Mouse (Mus musculus): Measurements from ENCODE around the gene Cfap69.
A peak's percentile ranks its signal among the peaks of the same experiment; 100 is the strongest.
"Not testable (repeated sequence)": the region's sequence is repeated elsewhere in the genome, so short reads cannot be mapped to it uniquely, and the experiment has no call there.

The Cfap69 gene

DNA sequence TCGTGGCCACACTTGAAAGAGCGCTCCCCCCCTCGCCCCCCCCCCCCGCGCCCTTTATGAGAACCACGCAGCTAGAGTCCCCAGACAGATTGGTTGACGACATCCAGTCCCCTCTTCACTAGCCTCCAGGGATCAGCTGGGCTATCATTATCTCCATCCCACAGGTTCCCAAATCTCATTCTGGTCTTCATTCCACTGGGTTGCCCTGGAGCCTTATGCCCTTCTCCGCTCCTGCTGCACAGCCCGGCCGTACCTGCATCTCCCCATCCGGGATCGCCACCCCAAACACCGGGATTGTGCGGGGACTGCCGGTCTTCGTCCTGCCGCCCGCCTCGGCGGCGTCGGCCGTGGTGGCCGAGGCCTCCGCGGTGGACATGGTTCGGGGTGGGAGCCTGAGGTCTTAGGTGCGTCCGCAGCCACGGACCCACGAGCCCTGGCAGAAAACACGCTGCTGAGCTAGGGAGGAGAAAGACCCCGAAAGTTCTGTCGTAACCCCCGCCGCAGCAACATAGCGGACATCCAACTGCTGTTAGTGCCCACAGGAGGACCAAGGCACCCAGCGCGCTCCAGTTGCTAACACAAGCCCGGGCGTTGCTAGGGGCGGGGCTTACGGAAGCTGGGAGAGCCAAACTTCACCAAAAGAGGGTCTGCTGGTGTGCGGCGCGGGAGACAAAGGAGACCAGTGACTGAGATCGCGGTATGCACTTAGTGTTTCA is at the start of gene Cfap69:
Gene Cfap69 (minus strand): TSS at position 585 of the 716 bp plus-strand sequence.
- peak; percentile 78 for DNase-seq

- no peak for DNase-seq
Observed at GRCm38 (mm10) chr5:5711032-5711431, 47.0 kb upstream of the Cfap69 start.

DNA sequence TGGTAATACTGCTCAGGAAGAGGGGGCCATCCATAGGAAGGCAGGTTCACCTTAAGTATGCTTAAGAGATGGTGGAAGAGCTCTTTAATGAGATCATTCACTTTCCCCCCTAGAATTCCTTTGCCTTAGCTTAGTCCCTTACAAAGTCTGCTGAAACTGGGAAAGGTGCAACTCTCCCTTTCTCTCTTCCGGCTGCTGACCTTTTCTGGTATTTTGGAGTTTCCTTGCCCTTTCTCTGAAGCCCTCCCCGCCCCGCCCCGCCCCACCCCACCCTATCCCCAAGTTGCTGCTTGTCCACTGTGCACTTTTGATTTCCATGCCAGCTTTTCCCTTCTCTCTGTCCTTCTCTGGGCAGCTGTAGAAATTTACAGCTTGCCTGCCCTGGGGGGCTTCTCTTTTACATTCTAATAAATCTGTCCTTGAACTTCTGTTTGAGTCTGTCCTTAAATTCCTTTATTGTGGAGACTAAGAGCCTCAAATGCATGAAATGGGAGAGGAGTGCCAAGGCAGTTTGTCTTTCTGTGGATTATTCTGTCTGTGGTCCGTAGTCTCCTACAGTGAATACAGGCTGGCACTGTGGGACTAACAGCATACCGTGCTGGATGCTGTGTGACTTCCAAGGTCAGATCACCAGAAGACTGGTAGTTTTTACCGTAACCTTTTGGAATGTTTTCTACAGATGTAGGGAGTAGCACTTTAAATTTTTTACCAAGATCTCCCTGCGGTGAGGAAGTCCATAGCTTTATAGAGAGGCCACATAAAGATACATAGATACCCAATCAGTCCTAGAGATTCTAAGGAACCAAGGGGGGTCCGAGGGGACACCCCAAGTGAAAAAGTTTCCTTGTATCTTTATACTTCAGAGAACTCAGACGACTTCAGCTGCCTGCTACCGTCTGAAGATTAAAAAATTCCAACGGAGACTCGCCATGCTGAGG is 43.6 kb upstream of the Cfap69 start:
- no peak for DNase-seq

DNA sequence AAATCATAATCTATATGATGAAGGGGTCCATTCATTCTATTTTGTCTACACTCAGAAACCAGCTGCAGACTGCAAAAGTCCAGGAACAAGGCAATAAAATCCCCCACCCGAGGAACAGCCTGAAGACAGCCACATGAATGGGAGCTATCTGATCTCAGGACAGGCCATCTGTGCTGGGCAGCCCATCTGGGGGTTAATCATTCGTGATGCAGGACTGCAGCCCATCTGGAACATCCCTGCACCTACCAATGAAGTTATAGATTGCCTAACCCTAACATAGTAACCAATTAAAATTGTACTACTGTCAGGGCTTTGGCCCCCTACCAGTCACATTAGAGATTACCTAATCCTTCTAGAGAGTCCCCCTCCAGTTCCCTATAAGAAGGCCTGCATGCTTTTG is 41.0 kb upstream of the Cfap69 start:
- DNase-seq: no peak

- DNase-seq: no peak
Observed at GRCm38 (mm10) chr5:5700386-5700785, 36.3 kb upstream of the Cfap69 start.

- DNase-seq: no peak
Observed at GRCm38 (mm10) chr5:5698830-5699229, 34.8 kb upstream of the Cfap69 start.

- no peak for DNase-seq
Observed at GRCm38 (mm10) chr5:5695401-5695942, 31.4 kb upstream of the Cfap69 start.

DNA sequence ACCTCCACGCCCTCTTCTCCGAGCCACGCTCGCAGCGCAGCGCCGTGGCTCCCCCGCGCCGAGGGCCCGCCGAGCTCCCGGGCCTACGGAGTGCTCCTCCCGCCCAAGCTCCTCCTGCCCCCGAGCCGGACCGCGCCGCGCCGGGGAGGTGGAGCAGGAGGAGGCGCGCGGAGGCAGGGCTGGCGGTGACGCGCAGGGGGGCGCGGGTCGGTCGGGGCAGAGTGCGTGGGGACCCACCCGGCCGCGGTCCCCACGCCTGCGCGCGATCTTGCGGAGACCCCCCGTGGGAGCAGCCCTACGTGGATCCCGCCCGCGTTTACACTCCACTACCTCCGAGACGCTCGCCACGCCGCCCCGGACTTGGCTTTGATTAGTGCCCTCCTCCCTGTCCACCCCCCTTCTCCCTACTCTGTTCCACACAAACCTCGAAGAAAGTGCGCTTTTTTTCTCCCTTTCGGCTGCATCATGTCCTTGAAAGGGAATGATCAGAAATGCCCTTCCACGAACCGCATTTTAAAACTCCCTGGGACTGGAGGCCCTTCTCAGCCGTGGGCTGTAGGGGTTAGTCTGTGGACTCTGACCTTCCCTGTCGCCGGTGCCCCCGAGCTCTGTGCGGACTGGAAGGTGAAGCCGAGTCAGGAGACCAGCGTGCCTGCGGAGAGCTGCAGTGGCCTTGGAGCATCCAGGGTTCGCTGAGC is 30.1 kb upstream of the Cfap69 start, which contains the start of gene Steap2:
Gene Steap2 (minus strand): TSS at position 623 of the 698 bp plus-strand sequence.
- DNase-seq: peak; percentile 47

DNA sequence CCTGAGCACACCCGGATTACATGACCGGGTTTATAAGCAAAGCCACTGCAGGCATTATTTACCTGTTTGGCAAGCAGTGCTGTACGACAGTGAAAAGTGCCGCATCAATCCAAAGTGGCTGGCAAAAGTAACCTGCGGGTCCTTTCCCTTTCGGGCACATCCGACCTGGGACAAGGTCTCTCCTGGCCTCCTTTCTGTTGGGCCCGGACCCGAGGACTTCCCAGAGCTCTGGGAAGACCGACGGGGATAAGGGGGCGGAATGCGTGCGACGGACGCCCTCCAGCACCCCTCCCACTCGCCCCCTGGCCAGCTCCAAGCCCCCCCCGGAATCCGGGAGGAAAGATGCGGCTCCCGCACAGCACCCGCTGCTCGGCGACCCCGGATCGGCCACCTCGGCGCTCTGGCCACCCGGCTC is 29.5 kb upstream of the Cfap69 start:
- DNase-seq: no peak

DNA sequence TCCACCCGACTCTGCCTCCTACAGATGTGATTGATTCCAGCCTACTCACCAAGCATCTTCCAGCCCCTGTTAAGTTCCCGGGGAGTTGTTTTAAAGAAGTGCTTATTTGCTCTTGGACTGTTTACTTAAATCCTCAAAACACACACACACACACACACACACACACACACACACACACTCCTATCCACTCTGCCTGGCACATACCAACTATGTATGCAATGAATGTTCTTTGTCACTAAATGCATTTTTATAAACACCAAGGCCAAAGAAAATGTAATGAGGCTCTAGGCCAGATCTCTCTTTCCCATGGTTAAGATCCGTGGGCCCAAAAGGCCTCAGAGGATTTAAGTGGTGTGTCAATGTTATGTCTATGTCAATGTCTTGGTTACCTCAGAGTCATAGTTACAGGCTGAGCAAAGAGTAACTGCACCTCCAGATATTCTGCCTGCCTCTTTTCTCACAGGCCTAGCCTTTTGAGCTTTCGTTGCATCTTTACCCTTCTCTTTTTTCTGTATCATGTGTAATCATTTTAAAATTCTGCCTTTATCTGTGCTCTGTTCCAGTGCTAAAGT is 28.2 kb upstream of the Cfap69 start:
- DNase-seq: no peak

- no peak for DNase-seq
Observed at GRCm38 (mm10) chr5:5688945-5689540, 25.0 kb upstream of the Cfap69 start.

- no peak for DNase-seq
Observed at GRCm38 (mm10) chr5:5688228-5688627, 24.2 kb upstream of the Cfap69 start.

GRCm38 (mm10) chr5:5686973-5687372 is 22.9 kb upstream of the Cfap69 start:
- DNase-seq: no peak

DNA sequence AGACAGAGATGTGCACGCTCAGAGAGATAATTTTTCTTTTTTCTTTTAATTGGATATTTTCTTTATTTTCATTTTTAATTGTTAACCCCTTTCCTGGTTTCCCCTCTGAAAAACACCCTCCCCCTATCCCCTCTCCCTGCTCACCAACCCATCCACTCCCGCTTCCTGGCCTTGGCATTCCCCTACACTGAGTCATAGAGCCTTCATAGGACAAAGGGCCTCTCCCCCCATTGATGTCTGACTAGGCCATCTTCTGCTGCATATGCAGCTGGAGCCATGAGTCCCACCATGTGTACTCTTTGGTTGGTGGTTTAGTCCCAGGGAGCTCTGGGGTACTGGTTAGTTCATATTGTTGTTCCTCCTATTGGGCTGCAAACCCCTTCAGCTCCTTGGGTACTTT is 20.9 kb upstream of the Cfap69 start:
- not testable (repeated sequence) for DNase-seq

- no peak for DNase-seq
Observed at GRCm38 (mm10) chr5:5683292-5683691, 19.3 kb upstream of the Cfap69 start.

GRCm38 (mm10) chr5:5679459-5679858 is 15.4 kb upstream of the Cfap69 start:
- DNase-seq: no peak

- no peak for DNase-seq
Observed at GRCm38 (mm10) chr5:5676082-5676481, 12.0 kb upstream of the Cfap69 start.

- DNase-seq: no peak
Observed at GRCm38 (mm10) chr5:5668920-5669319, 4.9 kb upstream of the Cfap69 start.

GRCm38 (mm10) chr5:5664371-5664926 is 410 bp upstream of the Cfap69 start:
- no peak for DNase-seq

- no peak for DNase-seq
Observed at GRCm38 (mm10) chr5:5663057-5663456, 982 bp downstream of the Cfap69 start.

- DNase-seq: no peak
Observed at GRCm38 (mm10) chr5:5658680-5659079, 5.4 kb downstream of the Cfap69 start.

GRCm38 (mm10) chr5:5657932-5658331 is 6.1 kb downstream of the Cfap69 start:
- no peak for DNase-seq

Data from cerebellum, adult 11 months (tissue).